Mouse (Mus musculus) CH12.LX (cell line): ENCODE measurements around the gene Fam241b.

Experiments
- CTCF ChIP-seq, 2 experiments: IDR thresholded peaks in 1 of 2; conservative IDR thresholded peaks in 1 of 2; 2 replicates each; pipeline ENCODE4 v1.5.1; 2011 to 2012; ENCODE audit warnings: low read depth in 2 of 2, low read length in 2 of 2, improper control_type of control experiment in 1 of 2, inconsistent platforms in 1 of 2, mild to moderate bottlenecking in 1 of 2, moderate library complexity in 1 of 2
- MAFK ChIP-seq: IDR thresholded peaks from 2 replicates; pipeline ENCODE4 v1.6.1; 2011; ENCODE audit warnings: low read length, improper control_type of control experiment; ENCODE audit not compliant: insufficient replicate concordance
- POLR2A ChIP-seq: IDR thresholded peaks from 2 replicates; pipeline ENCODE4 v1.6.1; 2011; ENCODE audit warnings: low read depth, mild to moderate bottlenecking, improper control_type of control experiment, low read length

GRCm38 (mm10) chr10:62173941-62174448 is 30.3 kb upstream of the Fam241b start:
- no peak for TF ChIP-seq POLR2A
- TF ChIP-seq MAFK, result no peak
- no peak for TF ChIP-seq CTCF (conservative IDR thresholded peaks at IDR 0.05 in 1 of 2, IDR thresholded peaks at IDR 0.05 in 1 of 2; ENCODE audit: low read depth in 2 of 2, low read length in 2 of 2)
